Mouse (Mus musculus) thymus, adult 2 months (tissue): ENCODE data around the gene Neb. TPM values are rescaled to one million over a fixed set of nuclear protein-coding genes. Genes with fewer than 3 reads are reported as not detected.

Experiments
- DNase-seq: peaks from one replicate; pipeline ENCODE4 v3.0.0; 2021
- H3K27ac ChIP-seq: fragments of 200-500 bp; 2 replicates; pipeline ENCODE4 v1.5.1; 2012; ENCODE audit warnings: low read length, control low read depth; ENCODE audit not compliant: control insufficient read depth, insufficient read depth
- H3K27me3 ChIP-seq: fragments of 200-500 bp; 2 replicates; pipeline ENCODE4 v1.6.1; 2012; ENCODE audit warnings: mild to moderate bottlenecking, low read length, moderate library complexity, mixed read lengths; ENCODE audit not compliant: control insufficient read depth, insufficient read depth
- H3K36me3 ChIP-seq: fragments of 200-500 bp; 2 replicates; pipeline ENCODE4 v1.6.1; 2012; ENCODE audit warnings: mild to moderate bottlenecking, low read length, moderate library complexity; ENCODE audit not compliant: control insufficient read depth, insufficient read depth
- H3K4me1 ChIP-seq: fragments of 200-500 bp; replicated peaks from 2 replicates; pipeline ENCODE4 v1.6.1; 2012; ENCODE audit warnings: low read length; ENCODE audit not compliant: control insufficient read depth, insufficient read depth
- H3K4me3 ChIP-seq: fragments of 200-500 bp; 2 replicates; pipeline ENCODE4 v1.5.1; 2012; ENCODE audit warnings: mild to moderate bottlenecking, low read length, control low read depth, moderate library complexity; ENCODE audit not compliant: control insufficient read depth, insufficient read depth
- CTCF ChIP-seq: fragments of 200-500 bp; IDR thresholded peaks from 2 replicates; pipeline ENCODE4 v1.5.1; 2012; ENCODE audit warnings: mild to moderate bottlenecking, control low read depth, low read length, moderate library complexity, borderline replicate concordance; ENCODE audit not compliant: control insufficient read depth, poor library complexity, insufficient read depth; ENCODE audit errors: extremely low read depth
- POLR2A ChIP-seq: fragments of 200-500 bp; IDR thresholded peaks from 2 replicates; pipeline ENCODE4 v1.6.1; 2012; ENCODE audit warnings: mild to moderate bottlenecking, low read length, control low read depth, moderate library complexity; ENCODE audit not compliant: control insufficient read depth, poor library complexity, insufficient read depth; ENCODE audit errors: extremely low read depth
- WGBS: fragments of 180-500 bp; shearing (Covaris S2); methylation state at CpG from one replicate; pipeline ENCODE4 v1.1.7; 2018; 5-methylcytosine and 5-hydroxymethylcytosine counted together
- polyA plus RNA-seq: library from polyadenylated mRNA; depleted of rRNA; stranded (reverse); fragments of >200 nt; gene quantifications from 2 replicates; pipeline ENCODE4 v1.2.3, GENCODE M21; 2012

Neb gene
- polyA plus RNA-seq, 1 experiment, result 0.85 TPM

DNA sequence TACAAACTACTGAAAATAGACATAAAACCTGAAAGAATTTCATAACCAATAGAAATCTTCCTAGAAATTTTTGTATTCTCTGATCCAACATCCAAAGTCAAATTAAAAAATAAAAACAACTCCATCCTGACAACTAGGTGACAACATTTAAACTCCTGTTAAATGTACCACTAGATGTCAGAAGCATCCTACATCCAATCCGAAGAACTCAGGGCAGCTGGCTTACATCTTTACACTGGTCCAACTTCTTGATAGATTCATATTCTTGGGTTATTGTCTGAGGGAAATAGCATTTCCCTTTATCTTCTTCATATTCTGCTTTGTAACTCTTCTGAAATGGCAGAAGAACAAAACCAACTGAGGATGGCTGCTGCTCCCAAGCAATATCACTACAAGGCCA is 74.9 kb downstream of the Neb start:
- TF ChIP-seq CTCF (no peak), POLR2A (no peak)
- DNase-seq, result no peak
- Histone ChIP-seq H3K4me3 (no peak overlapping the region), H3K4me1 (no peaks in the 10 kb centered on the region), H3K27me3 (no peaks in the 10 kb centered on the region), H3K27ac (no peak overlapping the region), H3K36me3 (no peaks in the 10 kb centered on the region)
- WGBS, result 70% methylated on average over 1 of the region's 1 CpGs

DNA sequence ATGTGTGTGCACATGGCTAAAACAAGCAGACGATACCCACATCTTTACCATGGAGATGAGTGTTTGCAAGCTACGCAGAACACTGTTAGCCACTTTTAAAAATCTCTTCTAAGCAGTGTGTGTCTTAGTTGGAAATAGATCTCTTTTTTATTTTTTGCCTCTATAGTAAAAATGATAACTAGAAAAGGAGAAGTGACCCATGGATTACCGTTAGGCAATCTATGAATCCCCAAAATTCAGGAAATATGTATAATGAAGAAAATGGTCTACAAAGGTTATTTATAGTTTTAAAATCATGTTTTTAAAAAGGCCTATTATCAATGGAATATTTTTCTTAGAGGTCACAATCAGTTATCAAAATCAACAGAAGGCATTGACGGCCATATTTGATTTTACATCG is 80.3 kb downstream of the Neb start:
- 94% methylated on average over 5 of the region's 5 CpGs for WGBS
- Histone ChIP-seq H3K4me1 (no peaks in the 10 kb centered on the region), H3K36me3 (no peaks in the 10 kb centered on the region), H3K4me3 (no peak overlapping the region), H3K27me3 (no peaks in the 10 kb centered on the region), H3K27ac (no peak overlapping the region)
- no peak for TF ChIP-seq POLR2A
- no peak for TF ChIP-seq CTCF
- DNase-seq, result no peak

DNA sequence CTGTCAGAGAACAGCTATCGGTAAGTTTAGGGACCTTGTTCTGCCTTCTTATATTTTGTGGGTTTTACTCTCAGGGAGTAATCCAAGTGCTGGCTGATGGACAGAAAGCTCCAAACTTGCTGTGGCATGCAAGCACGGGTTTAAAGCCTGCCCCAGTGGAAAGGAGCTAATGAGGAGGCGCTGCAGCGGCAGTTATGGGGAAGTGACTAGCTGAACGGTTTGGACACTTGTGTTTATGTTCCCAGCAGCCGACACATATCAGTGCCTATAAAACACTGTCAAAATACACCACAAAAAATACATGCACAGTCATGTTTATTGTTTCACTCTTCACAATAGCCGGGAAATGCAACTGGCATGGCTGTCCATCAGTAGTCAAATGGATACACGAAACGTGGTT is 81.5 kb downstream of the Neb start:
- H3K27ac ChIP-seq, result no peak overlapping the region
- H3K4me3 ChIP-seq, result no peak overlapping the region
- WGBS, result 51% methylated on average over 9 of the region's 9 CpGs
- H3K36me3 ChIP-seq, result no peaks in the 10 kb centered on the region
- no peak for TF ChIP-seq CTCF
- TF ChIP-seq POLR2A, result no peak
- no peaks in the 10 kb centered on the region for H3K4me1 ChIP-seq
- no peaks in the 10 kb centered on the region for H3K27me3 ChIP-seq
- no peak for DNase-seq

DNA sequence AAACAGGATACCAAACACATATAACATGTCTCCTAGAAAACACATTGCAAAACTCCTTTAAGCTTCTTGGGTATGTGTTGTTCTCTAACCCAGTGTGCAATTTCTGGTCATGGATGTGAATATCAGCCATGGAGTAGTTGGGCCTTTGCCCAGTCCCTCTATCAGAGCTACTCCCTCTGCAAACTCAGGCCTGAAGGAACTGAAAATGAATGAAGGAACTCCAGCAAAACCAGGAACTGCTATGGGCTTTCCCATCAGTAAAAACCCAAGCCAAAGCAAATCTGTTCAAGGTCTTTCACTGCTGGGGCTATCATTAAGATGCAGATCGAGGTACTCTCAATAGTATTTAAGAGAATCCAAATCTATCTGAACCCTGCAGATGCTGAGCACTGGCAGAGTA is 90.8 kb downstream of the Neb start:
- TF ChIP-seq CTCF, result no peak
- no peak for TF ChIP-seq POLR2A
- 79% methylated on average over 1 of the region's 1 CpGs for WGBS
- no peaks in the 10 kb centered on the region for H3K4me1 ChIP-seq
- H3K36me3 ChIP-seq, result no peaks in the 10 kb centered on the region
- H3K27ac ChIP-seq, result no peak overlapping the region
- no peaks in the 10 kb centered on the region for H3K27me3 ChIP-seq
- DNase-seq, result no peak
- no peak overlapping the region for H3K4me3 ChIP-seq

DNA sequence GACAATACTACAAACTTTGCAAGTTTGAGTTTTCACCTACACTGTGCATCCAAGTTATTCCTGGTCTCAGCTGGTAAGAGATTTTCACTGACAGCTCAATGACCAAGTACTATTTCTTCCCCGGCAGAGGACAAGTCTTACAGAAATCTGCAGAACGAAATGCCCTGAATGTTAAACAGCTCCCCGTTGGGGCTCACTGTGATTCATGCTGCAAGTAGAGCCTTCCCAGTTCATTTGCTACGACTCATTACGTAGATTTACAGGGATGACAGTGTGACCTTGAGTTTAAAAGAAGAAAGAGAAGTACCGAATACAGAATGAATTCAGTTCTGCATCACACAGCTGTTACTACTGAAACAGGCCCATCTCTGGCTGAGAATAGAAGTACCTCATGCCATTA is 91.9 kb downstream of the Neb start:
- no peak overlapping the region for H3K27ac ChIP-seq
- no peak for TF ChIP-seq POLR2A
- no peak for TF ChIP-seq CTCF
- no peak for DNase-seq
- WGBS, result 95% methylated on average over 6 of the region's 6 CpGs
- no peaks in the 10 kb centered on the region for H3K36me3 ChIP-seq
- no peak overlapping the region for H3K4me3 ChIP-seq
- no peaks in the 10 kb centered on the region for H3K4me1 ChIP-seq
- no peaks in the 10 kb centered on the region for H3K27me3 ChIP-seq

DNA sequence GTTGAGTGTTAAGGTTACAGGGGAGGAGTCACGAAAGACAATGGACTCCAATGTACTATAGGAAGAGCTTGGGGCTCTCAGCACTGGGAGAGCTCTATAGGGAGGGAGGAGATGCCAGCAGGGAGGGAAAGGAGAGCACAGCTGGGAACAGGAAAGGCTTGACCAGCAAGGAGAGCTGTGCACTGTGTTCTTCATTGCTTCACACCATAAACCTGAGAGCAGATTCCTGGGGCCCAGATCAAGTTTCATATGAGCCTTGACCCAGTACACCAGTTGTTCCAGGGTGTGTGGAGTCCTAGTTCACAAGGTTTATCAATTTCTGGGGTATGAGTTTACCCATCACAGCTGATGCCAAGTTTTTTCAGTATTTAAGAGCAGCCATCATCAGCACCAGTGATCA is 106.1 kb downstream of the Neb start:
- Histone ChIP-seq H3K27ac (no peak overlapping the region), H3K4me3 (no peak overlapping the region), H3K36me3 (no peaks in the 10 kb centered on the region), H3K4me1 (no peaks in the 10 kb centered on the region), H3K27me3 (no peaks in the 10 kb centered on the region)
- TF ChIP-seq POLR2A, result no peak
- TF ChIP-seq CTCF, result no peak
- no peak for DNase-seq
- 90% methylated on average over 1 of the region's 1 CpGs for WGBS

DNA sequence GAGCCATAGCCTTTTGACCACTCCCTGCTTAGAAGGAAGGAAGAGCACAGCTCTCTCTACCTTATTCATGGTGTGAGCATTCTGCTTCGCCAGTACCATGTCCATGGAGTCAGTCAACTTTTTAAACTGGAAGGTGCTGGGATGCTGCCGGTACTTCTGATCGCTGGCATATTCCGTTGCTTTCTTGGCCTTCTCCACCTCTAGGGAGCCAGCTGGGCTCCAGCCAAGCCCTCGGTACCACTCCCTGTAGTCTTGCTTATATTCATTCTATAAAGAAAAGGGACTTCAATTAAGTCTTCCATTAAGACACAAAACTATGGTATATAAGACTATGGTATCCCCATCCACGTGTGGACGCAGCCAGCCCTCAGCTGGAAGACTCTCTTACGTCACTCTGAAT is 107.4 kb downstream of the Neb start:
- no peaks in the 10 kb centered on the region for H3K27me3 ChIP-seq
- DNase-seq, result no peak
- 98% methylated on average over 8 of the region's 8 CpGs for WGBS

More for the DNA sequence above, 107.4 kb downstream of the Neb start:
- Histone ChIP-seq H3K36me3 (no peaks in the 10 kb centered on the region), H3K4me1 (no peaks in the 10 kb centered on the region), H3K4me3 (no peak overlapping the region), H3K27ac (no peak overlapping the region)
- TF ChIP-seq CTCF, result no peak
- no peak for TF ChIP-seq POLR2A
